Comparison of ENCODE assay signal across 8 mouse cellular contexts in the genomic region with DNA sequence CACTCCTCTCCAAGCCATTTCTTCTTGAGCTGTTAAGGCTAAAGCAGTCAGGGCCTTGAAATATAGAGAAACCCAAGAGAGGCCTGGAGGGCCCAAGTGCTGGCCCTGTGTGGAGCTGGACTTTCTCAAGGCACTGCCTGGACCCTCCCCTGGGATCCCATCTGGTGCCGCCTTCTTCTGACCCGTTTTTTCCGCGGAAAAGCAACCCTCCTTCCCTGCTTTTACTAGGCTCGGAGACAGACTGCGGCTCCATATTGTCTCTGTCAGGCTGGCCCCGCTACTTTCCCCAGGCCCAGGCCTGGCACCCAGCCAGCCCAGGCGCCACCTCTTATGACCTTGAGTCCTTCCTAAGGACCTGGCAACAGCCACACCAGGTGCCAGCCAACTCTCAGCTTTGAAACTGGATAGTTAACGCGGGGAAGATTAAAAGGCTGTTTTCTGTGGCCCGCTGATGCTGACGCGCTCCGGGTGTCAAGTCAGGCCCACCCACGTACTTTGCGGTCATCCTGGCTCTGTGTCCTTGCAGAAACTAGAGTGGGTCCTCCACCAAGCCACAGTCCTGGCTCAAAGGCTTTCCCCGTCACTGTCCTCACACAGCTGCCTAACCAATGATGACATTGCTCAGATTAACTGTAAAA. TPM values are rescaled to one million over a fixed set of nuclear protein-coding genes. Genes with fewer than 3 reads are reported as not detected.
DNase-seq lines count a peak whose midpoint lies in the region; ATAC-seq lines count a peak whose summit lies in the region.

No protein-coding gene starts in this region.

- no peaks in the 10 kb centered on the region for H3K27me3 ChIP-seq in heart, embryonic 10.5 days (ENCODE audit: insufficient read depth, poor library complexity, severe bottlenecking)
- no peaks in the 10 kb centered on the region for H3K27me3 ChIP-seq in lung, embryonic 16.5 days (ENCODE audit: control insufficient read depth, insufficient read depth, low read depth, low read length)

- peak overlapping the region; percentile 56 for H3K4me3 ChIP-seq in heart, embryonic 10.5 days
- H3K4me3 ChIP-seq in lung, embryonic 16.5 days (ENCODE audit: low read length), result peak overlapping the region; percentile 35

- no peaks in the 10 kb centered on the region for H3K9me3 ChIP-seq in heart, embryonic 10.5 days
- H3K9me3 ChIP-seq in lung, embryonic 16.5 days (ENCODE audit: control insufficient read depth, low read length), result no peaks in the 10 kb centered on the region

- H3K9ac ChIP-seq in lung, embryonic 16.5 days (ENCODE audit: low read length), result peak overlapping the region; percentile 66

- H3K36me3 ChIP-seq in heart, embryonic 10.5 days, result no peaks in the 10 kb centered on the region
- H3K36me3 ChIP-seq in lung, embryonic 16.5 days (ENCODE audit: control insufficient read depth, insufficient read depth, low read length), result no peaks in the 10 kb centered on the region

- peak overlapping the region; percentile 93 for H3K27ac ChIP-seq in heart, embryonic 10.5 days
- peak overlapping the region; percentile 95 for H3K27ac ChIP-seq in lung, embryonic 16.5 days (ENCODE audit: low read length)

- 19% methylated on average over 17 of the region's 17 CpGs for WGBS in heart, embryonic 10.5 days
- 4% methylated on average over 17 of the region's 17 CpGs for WGBS in lung, embryonic 16.5 days

- peak; percentile 53 for DNase-seq in cerebellum, adult 9-11 months
- no peak for DNase-seq in cerebellum, adult 11 months
- DNase-seq in cerebellum, postnatal 4 days (ENCODE audit: low spot score in 2 of 2), result peak; percentile 47 to 77
- DNase-seq in heart, embryonic 10.5 days (ENCODE audit: low spot score), result peak; percentile 86
- DNase-seq in kidney, adult 8-10 months, result peak; percentile 82 to 86
- peak; percentile 64 for DNase-seq in retina, embryonic 14.5 days (ENCODE audit: low spot score)

- ATAC-seq in lung, embryonic 16.5 days (ENCODE audit: low read depth), result peak; percentile 81
- no peak for ATAC-seq in monocyte, adult 5-6 weeks (replicated peaks; ENCODE audit: insufficient number of reproducible peaks, low FRiP score, low TSS enrichment, poor library complexity, severe bottlenecking)

- H3K4me1 ChIP-seq in heart, embryonic 10.5 days, result peaks cover 33% of the 10 kb centered on the region
- H3K4me1 ChIP-seq in lung, embryonic 16.5 days (replicated peaks; ENCODE audit: control insufficient read depth, insufficient read depth, low read length), result peaks cover 23% of the 10 kb centered on the region

- peak overlapping the region; percentile 52 for H3K4me2 ChIP-seq in lung, embryonic 16.5 days (ENCODE audit: low read depth, low read length)

RNA-seq across cellular contexts. Expression of a gene that starts 4.8 kb away (rescaled TPM):
- 2.2 and 3.8 TPM in 2 replicates for polyA plus RNA-seq in heart, embryonic 10.5 days (2016; fragmentation: Nextera tagmentation; extraction: Ambion mirVana)
- 21.7 and 24.0 TPM in 2 replicates for polyA plus RNA-seq in lung, embryonic 16.5 days (2015; fragmentation: Nextera tagmentation; extraction: Ambion mirVana)
- 76.8 to 91.0 TPM (median 79.1 TPM) in 3 replicates for total RNA-seq in monocyte, adult 5-6 weeks (2017)

RNA-seq across cellular contexts. Expression of a gene that starts 8.2 kb away (rescaled TPM):
- 281 and 310 TPM in 2 replicates for polyA plus RNA-seq in heart, embryonic 10.5 days (2016; fragmentation: Nextera tagmentation; extraction: Ambion mirVana)
- 208 and 265 TPM in 2 replicates for polyA plus RNA-seq in lung, embryonic 16.5 days (2015; fragmentation: Nextera tagmentation; extraction: Ambion mirVana)
- total RNA-seq in monocyte, adult 5-6 weeks (2017), result 56.3 to 71.0 TPM (median 67.0 TPM) in 3 replicates

RNA-seq across cellular contexts. Expression of a gene that starts 38.5 kb away (rescaled TPM):
- 1.9 and 2.6 TPM in 2 replicates for polyA plus RNA-seq in heart, embryonic 10.5 days (2016; fragmentation: Nextera tagmentation; extraction: Ambion mirVana)
- 2.3 and 3.5 TPM in 2 replicates for polyA plus RNA-seq in lung, embryonic 16.5 days (2015; fragmentation: Nextera tagmentation; extraction: Ambion mirVana)
- total RNA-seq in monocyte, adult 5-6 weeks (2017), result 16.9 to 37.3 TPM (median 22.0 TPM) in 3 replicates
